In genomic region chr1:174501661-174502030, GRCm38 (mm10) we compare ENCODE assay signal across 8 mouse cellular contexts. TPM values are rescaled to one million over a fixed set of nuclear protein-coding genes. Genes with fewer than 3 reads are reported as not detected.
DNase-seq lines count a peak whose midpoint lies in the region; ATAC-seq lines count a peak whose summit lies in the region.

Gene Fmn2 (plus strand): TSS chr1:174501825.

- H3K27me3 ChIP-seq in forebrain, embryonic 15.5 days: no peaks in the 10 kb centered on the region

- intact Hi-C loops in heart, postnatal 14 days (cut with DNase I): no loop called here

- WGBS in forebrain, embryonic 15.5 days: 1% methylated on average over 29 of the region's 29 CpGs

- H3K9ac ChIP-seq in forebrain, embryonic 15.5 days (replicated peaks): peak within 1 kb of the TSS; percentile 72

- no peaks in the 10 kb centered on the region for H3K9me3 ChIP-seq in forebrain, embryonic 15.5 days

- H3K4me1 ChIP-seq in forebrain, embryonic 15.5 days: peaks cover 36% of the 10 kb centered on the region

- peak; percentile 59 for DNase-seq in WW6 (ENCODE audit: low read depth, low spot score)
- peak; percentile 83 for DNase-seq in cerebellum, adult 11-12 months
- DNase-seq in heart, postnatal 14 days: peak; percentile 44 to 48
- peak; percentile 74 for DNase-seq in left cerebral cortex, adult 11 months (ENCODE audit: low spot score)
- DNase-seq in lung, postnatal 36 days: peak; percentile 17
- peak; percentile 91 for DNase-seq in right cerebral cortex, adult 18-20 months

- H3K27ac ChIP-seq in forebrain, embryonic 15.5 days (replicated peaks): peak within 1 kb of the TSS; percentile 82

- H3K4me3 ChIP-seq in forebrain, embryonic 15.5 days: peak within 1 kb of the TSS; percentile 58

- peak; percentile 93 for ATAC-seq in forebrain, embryonic 15.5 days (replicated peaks)
- ATAC-seq in activated CD4-positive, CD25-positive, alpha-beta regulatory T cell, adult 4 months: no peak

- H3K4me2 ChIP-seq in forebrain, embryonic 15.5 days (replicated peaks): peak within 1 kb of the TSS; percentile 92

- no peaks in the 10 kb centered on the region for H3K36me3 ChIP-seq in forebrain, embryonic 15.5 days

RNA-seq across cellular contexts. Expression of gene Fmn2, which starts in this region (rescaled TPM):
- polyA plus RNA-seq in forebrain, embryonic 15.5 days (2015; fragmentation: Nextera tagmentation; extraction: Ambion mirVana): 6.8 and 7.1 TPM in 2 replicates
- under 1 TPM; 0.20 to 0.33 TPM for total RNA-seq in heart, postnatal 14 days (2021)
- polyA plus RNA-seq in activated CD4-positive, CD25-positive, alpha-beta regulatory T cell, adult 4 months (2017; shearing (Covaris generic)): not detected

Comparison
In these comparisons a context has a peak if more than half of its experiments do, and no peak if none do; other contexts are left out.
1. Peak in DNase-seq in heart, postnatal 14 days; RNA of the gene not detected or under 1 TPM.
2. DNase-seq: peak in every context shown above with its lines; median percentile 91 in right cerebral cortex, adult 18-20 months; 83 in cerebellum, adult 11-12 months; 74 in left cerebral cortex, adult 11 months; 59 in WW6; 46 in heart, postnatal 14 days; 17 in lung, postnatal 36 days.